Mouse (Mus musculus): ENCODE results near the gene Gm10337. TPM values are rescaled to one million over a fixed set of nuclear protein-coding genes. Genes with fewer than 3 reads are reported as not detected.

Gm10337 gene
- polyA plus RNA-seq, 1 experiment from 2014 or later, result 5.5 TPM

- Histone ChIP-seq H3K27me3 (no peaks in the 10 kb centered on the region), H3K4me3 (replicated peaks) (peak within 1 kb of the TSS; percentile 90), H3K4me1 (peaks cover 12% of the 10 kb centered on the region), H3K4me2 (peak within 1 kb of the TSS; percentile 64), H3K9me3 (replicated peaks) (no peaks in the 10 kb centered on the region), H3K36me3 (peaks cover 22% of the 10 kb centered on the region), H3K27ac (peak within 1 kb of the TSS; percentile 98), H3K9ac (peak within 1 kb of the TSS; percentile 98)
- ATAC-seq (replicated peaks; ENCODE audit: low FRiP score), result peak; percentile 100
- WGBS, result under 1% methylated on average over 37 of the region's 40 CpGs
Observed at GRCm38 (mm10) chr15:102470183-102470604, 33.3 kb upstream of the Gm10337 start, which contains the start of gene Pcbp2. Gene Pcbp2, plus strand, starts transcription at chr15:102470539.

GRCm38 (mm10) chr15:102470605-102471294 is 32.8 kb upstream of the Gm10337 start:
- no peaks in the 10 kb centered on the region for H3K9me3 ChIP-seq (replicated peaks)
- 0% methylated on average over 29 of the region's 67 CpGs for WGBS
- H3K27ac ChIP-seq, result peak overlapping the region; percentile 98
- peak; percentile 69 for ATAC-seq (replicated peaks; ENCODE audit: low FRiP score)
- H3K27me3 ChIP-seq, result no peaks in the 10 kb centered on the region
- peak overlapping the region; percentile 64 for H3K4me2 ChIP-seq
- peaks cover 12% of the 10 kb centered on the region for H3K4me1 ChIP-seq
- peak overlapping the region; percentile 98 for H3K9ac ChIP-seq
- H3K4me3 ChIP-seq (replicated peaks), result peak overlapping the region; percentile 90
- peaks cover 27% of the 10 kb centered on the region for H3K36me3 ChIP-seq

GRCm38 (mm10) chr15:102471295-102471645 is 32.3 kb upstream of the Gm10337 start:
- Histone ChIP-seq H3K27me3 (no peaks in the 10 kb centered on the region), H3K9ac (peak overlapping the region; percentile 98), H3K4me1 (peaks cover 12% of the 10 kb centered on the region), H3K4me3 (replicated peaks) (peak overlapping the region; percentile 90), H3K27ac (peak overlapping the region; percentile 98), H3K9me3 (replicated peaks) (no peaks in the 10 kb centered on the region), H3K36me3 (peaks cover 33% of the 10 kb centered on the region), H3K4me2 (peak overlapping the region; percentile 64)
- ATAC-seq (replicated peaks; ENCODE audit: low FRiP score), result no peak
- WGBS, result under 1% methylated on average over 10 of the region's 10 CpGs

- Histone ChIP-seq H3K9ac (peak overlapping the region; percentile 98), H3K4me3 (replicated peaks) (peak overlapping the region; percentile 90), H3K9me3 (replicated peaks) (no peaks in the 10 kb centered on the region), H3K4me2 (peak overlapping the region; percentile 64), H3K36me3 (peaks cover 37% of the 10 kb centered on the region), H3K27me3 (no peaks in the 10 kb centered on the region), H3K27ac (peak overlapping the region; percentile 98; the same call in 1 of the 2 replicates), H3K4me1 (peaks cover 12% of the 10 kb centered on the region)
- ATAC-seq (replicated peaks; ENCODE audit: low FRiP score), result no peak
Observed at GRCm38 (mm10) chr15:102471727-102472126, 31.8 kb upstream of the Gm10337 start.

- H3K27me3 ChIP-seq, result no peaks in the 10 kb centered on the region
- 0 out of 2 replicates have a peak overlapping the region, but pooled peaks have one; percentile 64 for H3K4me2 ChIP-seq
- no peak overlapping the region for H3K9ac ChIP-seq
- no peak for ATAC-seq (replicated peaks; ENCODE audit: low FRiP score)
- peaks cover 52% of the 10 kb centered on the region for H3K36me3 ChIP-seq
- H3K27ac ChIP-seq, result no peak overlapping the region
- H3K9me3 ChIP-seq (replicated peaks), result no peaks in the 10 kb centered on the region
- H3K4me1 ChIP-seq, result peaks cover 12% of the 10 kb centered on the region
- no peak overlapping the region; the same call in 1 of the 2 replicates for H3K4me3 ChIP-seq (replicated peaks)
- WGBS, result 36% methylated on average over 2 of the region's 2 CpGs
Observed at GRCm38 (mm10) chr15:102473246-102473645, 30.3 kb upstream of the Gm10337 start.

GRCm38 (mm10) chr15:102474520-102474919 is 29.0 kb upstream of the Gm10337 start:
- Histone ChIP-seq H3K36me3 (peaks cover 61% of the 10 kb centered on the region), H3K4me2 (no peak overlapping the region), H3K27me3 (no peaks in the 10 kb centered on the region), H3K9me3 (replicated peaks) (no peaks in the 10 kb centered on the region), H3K4me3 (replicated peaks) (no peak overlapping the region), H3K27ac (no peak overlapping the region), H3K4me1 (peaks cover 12% of the 10 kb centered on the region), H3K9ac (no peak overlapping the region)
- no peak for ATAC-seq (replicated peaks; ENCODE audit: low FRiP score)
- 88% methylated on average over 2 of the region's 2 CpGs for WGBS

- WGBS, result 86% methylated on average over 3 of the region's 3 CpGs
Observed at GRCm38 (mm10) chr15:102483136-102483535, 20.4 kb upstream of the Gm10337 start.

GRCm38 (mm10) chr15:102485853-102486252 is 17.7 kb upstream of the Gm10337 start:
- 89% methylated on average over 12 of the region's 12 CpGs for WGBS
- H3K36me3 ChIP-seq, result peaks cover 94% of the 10 kb centered on the region
- ATAC-seq (replicated peaks; ENCODE audit: low FRiP score), result no peak
- no peaks in the 10 kb centered on the region for H3K27me3 ChIP-seq
- no peaks in the 10 kb centered on the region for H3K9me3 ChIP-seq (replicated peaks)
- H3K4me2 ChIP-seq, result no peak overlapping the region
- no peaks in the 10 kb centered on the region for H3K4me1 ChIP-seq
- H3K4me3 ChIP-seq (replicated peaks), result no peak overlapping the region
- no peak overlapping the region for H3K27ac ChIP-seq
- no peak overlapping the region for H3K9ac ChIP-seq

More at GRCm38 (mm10) chr15:102483136-102483535, 20.4 kb upstream of the Gm10337 start:
- Histone ChIP-seq H3K4me1 (no peaks in the 10 kb centered on the region), H3K4me3 (replicated peaks) (no peak overlapping the region), H3K9ac (no peak overlapping the region), H3K27ac (no peak overlapping the region), H3K9me3 (replicated peaks) (no peaks in the 10 kb centered on the region), H3K4me2 (no peak overlapping the region), H3K36me3 (peaks cover 92% of the 10 kb centered on the region), H3K27me3 (no peaks in the 10 kb centered on the region)
- ATAC-seq (replicated peaks; ENCODE audit: low FRiP score), result no peak

GRCm38 (mm10) chr15:102487664-102488063 is 15.9 kb upstream of the Gm10337 start:
- no peak overlapping the region for H3K27ac ChIP-seq
- H3K27me3 ChIP-seq, result no peaks in the 10 kb centered on the region
- no peak overlapping the region for H3K4me3 ChIP-seq (replicated peaks)
- WGBS, result 76% methylated on average over 1 of the region's 1 CpGs
- peaks cover 91% of the 10 kb centered on the region for H3K36me3 ChIP-seq
- ATAC-seq (replicated peaks; ENCODE audit: low FRiP score), result no peak
- no peak overlapping the region for H3K4me2 ChIP-seq
- H3K9ac ChIP-seq, result no peak overlapping the region
- H3K4me1 ChIP-seq, result no peaks in the 10 kb centered on the region
- H3K9me3 ChIP-seq (replicated peaks), result no peaks in the 10 kb centered on the region

GRCm38 (mm10) chr15:102498322-102498721 is 5.2 kb upstream of the Gm10337 start:
- no peaks in the 10 kb centered on the region for H3K9me3 ChIP-seq (replicated peaks)
- H3K4me1 ChIP-seq, result no peaks in the 10 kb centered on the region; the same call in 1 of the 2 replicates
- no peak for ATAC-seq (replicated peaks; ENCODE audit: low FRiP score)
- no peak overlapping the region for H3K4me2 ChIP-seq
- no peak overlapping the region for H3K4me3 ChIP-seq (replicated peaks)
- no peak overlapping the region for H3K9ac ChIP-seq
- 88% methylated on average over 3 of the region's 3 CpGs for WGBS
- no peaks in the 10 kb centered on the region for H3K27me3 ChIP-seq
- H3K27ac ChIP-seq, result no peak overlapping the region
- H3K36me3 ChIP-seq, result peaks cover 98% of the 10 kb centered on the region

- no peak for ATAC-seq (replicated peaks; ENCODE audit: low FRiP score)
- H3K9me3 ChIP-seq (replicated peaks), result no peaks in the 10 kb centered on the region
- peaks cover 98% of the 10 kb centered on the region for H3K36me3 ChIP-seq
- WGBS, result 73% methylated on average over 3 of the region's 3 CpGs
- no peak overlapping the region for H3K4me2 ChIP-seq
- no peak overlapping the region for H3K9ac ChIP-seq
- no peak overlapping the region for H3K4me3 ChIP-seq (replicated peaks)
- H3K27me3 ChIP-seq, result no peaks in the 10 kb centered on the region
- no peaks in the 10 kb centered on the region; the same call in 1 of the 2 replicates for H3K4me1 ChIP-seq
- H3K27ac ChIP-seq, result no peak overlapping the region
Observed at GRCm38 (mm10) chr15:102499370-102499769, 4.2 kb upstream of the Gm10337 start.

GRCm38 (mm10) chr15:102499851-102500250 is 3.7 kb upstream of the Gm10337 start:
- no peak overlapping the region for H3K4me2 ChIP-seq
- no peak for ATAC-seq (replicated peaks; ENCODE audit: low FRiP score)
- peaks cover 98% of the 10 kb centered on the region for H3K36me3 ChIP-seq
- H3K4me3 ChIP-seq (replicated peaks), result no peak overlapping the region
- H3K27ac ChIP-seq, result no peak overlapping the region
- no peaks in the 10 kb centered on the region for H3K9me3 ChIP-seq (replicated peaks)
- 85% methylated on average over 6 of the region's 6 CpGs for WGBS
- H3K4me1 ChIP-seq, result peaks cover under 1% of the 10 kb centered on the region
- no peak overlapping the region for H3K9ac ChIP-seq
- H3K27me3 ChIP-seq, result no peaks in the 10 kb centered on the region

Data from kidney, embryonic 15.5 days (tissue).